Mouse (Mus musculus) liver, postnatal 0 days (tissue): ENCODE data around the gene Igsf9.

Source experiments
- CTCF ChIP-seq: sonication (generic); IDR thresholded peaks from 2 replicates; pipeline ENCODE4 v1.5.1; 2016; ENCODE audit warnings: antibody characterized with exemption, low read depth
- EP300 ChIP-seq: IDR thresholded peaks from 2 replicates; pipeline ENCODE4 v1.6.1; 2016; ENCODE audit warnings: antibody characterized with exemption, low read depth, mild to moderate bottlenecking

GRCm38 (mm10) chr1:172456001-172456677 lies 25.4 kb upstream of the Igsf9 start:
- TF ChIP-seq EP300, result no peak
- TF ChIP-seq CTCF, result no peak
